Mouse (Mus musculus) embryo, embryonic 10 days (tissue): ENCODE data around the gene Dapl1.

ENCODE experiments used
- DNase-seq: peaks from one replicate; pipeline ENCODE4 v3.0.0-alpha.2; 2015; ENCODE audit warnings: low spot score

The Dapl1 gene

DNA sequence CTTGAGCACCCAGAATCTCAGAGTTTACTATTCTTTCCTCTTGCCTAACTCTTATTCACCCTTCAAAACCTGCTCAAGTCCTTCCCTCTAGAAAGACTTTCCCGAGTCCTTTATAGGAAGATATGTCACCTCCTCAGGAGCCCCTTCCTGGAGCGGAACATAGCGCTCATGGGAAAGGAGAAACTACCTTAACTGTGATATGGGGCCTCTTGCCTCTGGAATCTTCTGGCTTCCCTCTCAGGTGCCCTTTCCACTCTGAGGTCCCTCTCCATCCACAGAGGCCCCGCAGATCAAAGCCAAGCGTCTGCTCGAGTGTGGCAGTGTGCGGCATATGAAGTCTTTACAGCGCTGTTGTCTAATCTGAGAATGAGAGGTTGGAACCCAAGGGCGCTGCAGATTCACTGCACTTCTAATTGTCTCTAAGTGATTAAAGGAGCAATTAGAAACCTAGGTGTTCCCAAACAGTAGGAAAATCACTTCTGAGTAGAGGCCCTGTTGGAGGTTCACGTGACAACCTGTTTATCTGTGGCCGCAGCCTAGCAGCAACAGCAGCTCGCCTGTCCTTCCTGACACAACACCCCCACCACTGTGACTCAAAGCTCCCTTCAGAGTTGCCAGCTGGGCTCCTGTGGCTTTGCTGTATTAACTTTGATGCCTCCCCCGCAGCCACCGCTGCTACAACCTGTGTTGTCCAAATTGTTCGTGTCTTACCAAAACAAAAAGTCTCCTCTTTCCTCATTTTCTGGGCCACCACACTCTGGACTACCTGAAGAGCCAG, 49.7 kb downstream of the Dapl1 start:
- DNase-seq, result no peak

DNA sequence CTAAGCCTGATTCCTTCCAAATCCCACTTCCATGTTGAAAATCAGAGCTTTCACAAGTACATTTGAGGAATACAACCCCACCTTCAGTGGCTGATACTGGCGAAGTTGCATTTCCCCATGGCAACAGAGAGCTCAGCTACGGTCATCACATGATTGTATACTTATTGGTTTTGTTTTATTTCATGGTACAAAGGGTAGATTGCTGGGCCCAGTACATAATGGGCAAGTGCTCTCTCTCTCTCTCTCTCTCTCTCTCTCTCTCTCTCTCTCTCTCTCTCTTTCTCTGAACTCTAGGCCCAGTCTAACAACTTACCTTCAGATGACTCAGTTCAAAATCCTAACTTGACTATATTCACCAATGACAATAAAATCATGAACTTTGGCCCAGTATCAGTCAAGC, 52.5 kb downstream of the Dapl1 start:
- DNase-seq, result no peak

DNA sequence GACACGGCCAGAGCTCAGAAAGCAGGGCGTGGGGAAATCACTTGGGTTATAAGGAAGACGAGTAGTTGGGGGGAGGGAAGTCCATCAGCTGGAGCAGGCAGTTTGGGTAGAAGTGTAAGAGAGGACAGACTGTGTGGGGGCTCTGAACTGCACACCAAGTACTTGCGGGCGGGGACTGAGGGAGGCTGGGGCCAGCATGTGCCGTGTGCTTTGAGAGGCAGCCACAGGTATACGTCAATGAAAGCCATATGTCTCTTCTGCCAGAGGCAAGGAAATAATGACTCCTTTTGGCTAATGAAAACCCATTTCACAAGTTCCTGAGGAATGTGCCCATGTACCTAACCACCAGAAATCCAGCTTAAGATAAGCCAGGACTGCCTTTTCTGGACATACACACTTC, 53.6 kb downstream of the Dapl1 start:
- DNase-seq, result no peak

DNA sequence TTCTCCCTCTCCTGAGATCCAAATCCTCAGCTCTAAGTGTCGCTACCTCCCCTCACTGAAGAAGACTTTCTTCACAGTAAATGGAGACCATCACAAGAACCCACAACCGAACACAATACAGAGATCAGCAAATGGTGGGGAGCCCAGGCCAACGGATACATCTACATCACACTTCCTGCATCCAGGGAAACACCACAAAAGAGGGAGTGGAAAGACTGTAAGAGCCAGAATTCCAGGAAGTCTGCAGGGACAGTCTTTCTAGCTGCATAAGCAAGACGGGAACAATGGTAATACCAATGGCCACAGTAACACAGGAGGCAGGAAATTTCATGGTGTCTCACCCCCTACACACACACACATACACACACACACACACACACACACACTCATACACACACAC, 55.3 kb downstream of the Dapl1 start:
- DNase-seq, result no peak

DNA sequence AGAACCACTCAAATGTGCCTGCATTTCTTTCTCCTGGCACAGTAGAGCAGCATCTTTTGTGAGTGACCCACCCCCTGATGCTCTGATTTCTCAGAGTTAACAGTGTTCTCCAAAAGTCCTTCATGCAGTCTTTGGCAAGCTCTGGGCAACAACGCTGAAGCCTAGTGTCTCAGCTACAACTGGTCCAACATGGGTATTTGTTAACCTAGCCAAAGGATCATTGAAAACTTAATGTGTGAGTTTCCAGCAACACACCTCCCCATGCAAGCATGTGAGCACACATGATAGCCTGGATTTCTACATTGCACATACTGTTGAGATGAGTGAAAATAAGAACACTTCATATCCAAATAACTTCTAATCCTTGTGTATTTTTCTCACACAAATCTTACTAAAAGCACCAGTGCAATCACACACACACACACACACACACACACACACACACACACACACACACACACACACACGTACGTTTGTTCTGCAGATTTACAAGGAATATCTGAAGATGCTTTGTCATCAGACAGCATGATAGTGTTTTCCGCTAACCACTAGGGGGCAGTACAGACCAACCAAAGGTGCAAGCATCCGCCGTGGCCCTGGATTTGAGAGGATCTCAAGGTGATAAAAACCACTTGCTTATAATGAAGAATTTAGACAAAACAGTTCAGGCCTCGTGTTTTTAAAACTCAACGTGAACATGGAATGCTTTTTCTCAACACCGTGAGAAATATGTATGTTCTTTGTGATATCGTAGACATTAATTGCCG, 56.9 kb downstream of the Dapl1 start:
- DNase-seq, result peak; percentile 96

DNA sequence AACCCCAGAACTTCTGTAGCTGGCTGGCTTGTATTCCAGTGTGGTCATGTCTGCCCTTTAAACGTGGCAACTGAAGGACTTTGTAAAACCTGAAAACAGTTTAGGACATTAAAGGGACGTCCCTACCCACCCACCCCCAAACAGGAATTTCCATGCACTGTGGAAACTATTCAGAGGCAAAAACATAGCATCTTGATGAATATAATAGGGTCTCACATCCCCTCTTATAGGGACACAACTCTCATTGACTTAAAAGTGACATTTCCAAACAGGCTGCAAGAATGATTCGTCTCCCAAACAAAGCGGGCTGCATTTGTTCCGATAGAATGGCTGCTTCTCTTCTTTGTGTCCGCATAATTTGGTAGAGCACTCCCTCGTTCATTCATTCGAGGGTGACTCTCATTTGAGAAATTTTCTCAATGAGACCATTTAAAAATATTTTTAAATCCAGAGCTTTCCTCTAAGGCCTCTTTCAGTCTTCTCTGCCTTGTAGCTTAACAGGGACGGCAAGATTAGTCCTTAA, 59.2 kb downstream of the Dapl1 start:
- DNase-seq, result peak; percentile 63

DNA sequence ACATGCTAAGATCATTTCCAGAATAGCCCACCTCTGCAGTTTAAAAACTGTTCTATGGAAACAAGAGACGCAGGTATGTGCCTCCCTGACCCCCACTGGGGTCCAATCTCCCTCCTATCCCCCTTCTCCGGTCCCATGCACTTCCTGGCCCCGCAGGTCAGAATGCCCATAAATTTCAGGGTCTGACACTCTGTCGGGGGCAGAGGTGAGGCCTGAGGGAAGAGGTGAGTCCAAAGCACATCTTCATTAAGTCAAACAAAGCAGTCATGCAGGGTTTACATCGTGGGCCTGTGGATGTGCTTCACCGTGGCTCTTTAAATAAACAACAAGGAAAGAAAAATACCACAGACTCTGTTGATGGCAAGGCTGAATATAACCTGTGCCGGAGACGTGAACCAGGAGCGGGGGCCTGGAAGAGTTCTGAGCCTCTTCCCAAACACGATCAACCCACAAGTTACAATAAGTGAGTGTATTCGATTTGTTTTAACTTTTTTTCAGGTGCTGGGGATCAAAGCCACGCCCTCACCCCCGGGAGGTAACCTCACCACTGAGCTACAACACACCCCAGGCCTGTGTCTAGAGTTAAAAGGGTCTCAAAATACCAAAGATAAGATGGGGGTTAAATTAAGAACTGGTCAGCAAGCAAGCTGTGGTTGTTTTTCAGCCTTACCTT, 59.9 kb downstream of the Dapl1 start:
- DNase-seq, result peak; percentile 74

DNA sequence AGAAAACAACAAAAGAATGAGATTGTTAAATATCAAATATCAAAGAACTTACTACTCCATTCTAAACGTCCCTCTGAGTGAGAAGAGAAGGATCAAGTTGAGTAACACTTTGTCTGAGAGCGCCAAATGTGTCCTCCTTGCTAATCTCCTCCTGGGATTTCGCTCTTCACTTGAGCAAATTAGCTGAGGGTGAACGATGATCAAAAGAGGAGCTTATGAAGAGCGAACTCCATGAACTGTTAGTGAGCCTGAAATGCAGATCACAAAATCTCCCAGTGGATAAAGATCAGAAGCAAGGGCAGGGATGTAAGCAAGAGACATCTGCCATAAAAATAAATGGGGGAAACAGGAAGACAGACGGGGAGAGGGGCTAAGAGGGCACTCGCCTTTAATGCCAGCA, 60.5 kb downstream of the Dapl1 start:
- DNase-seq, result peak; percentile 57

DNA sequence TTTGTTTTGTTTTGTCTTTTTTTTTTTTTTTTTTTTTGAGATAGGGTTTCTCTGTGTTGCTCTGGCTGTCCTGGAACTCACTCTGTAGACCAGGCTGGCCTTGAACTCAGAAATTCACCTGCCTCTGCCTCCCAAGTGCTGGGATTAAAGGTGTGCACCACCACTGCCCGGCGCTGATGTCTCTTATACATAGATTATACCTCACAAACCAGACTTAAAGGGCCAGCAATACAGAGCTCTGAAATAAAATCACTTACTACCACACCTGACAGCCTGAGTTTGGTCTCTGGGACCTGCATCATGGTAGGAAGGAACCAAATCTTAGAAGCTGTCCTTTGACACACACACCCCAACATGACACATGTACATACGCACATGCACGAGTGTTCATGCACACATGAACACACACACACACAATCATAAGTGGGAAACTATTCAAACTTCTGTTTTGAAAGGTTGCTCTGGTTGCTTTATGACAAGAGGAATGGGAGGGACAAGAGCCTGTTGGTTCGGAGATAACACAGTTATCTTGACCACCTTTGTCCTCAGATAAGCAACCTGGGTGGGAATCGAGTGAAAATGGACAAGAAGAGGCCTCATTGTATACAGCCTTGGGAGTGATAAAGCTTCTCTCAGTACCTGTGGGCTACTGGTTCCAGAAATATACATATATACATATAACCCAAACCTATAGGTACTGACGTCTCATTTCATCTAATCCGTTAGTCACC, 63.1 kb downstream of the Dapl1 start:
- no peak for DNase-seq

DNA sequence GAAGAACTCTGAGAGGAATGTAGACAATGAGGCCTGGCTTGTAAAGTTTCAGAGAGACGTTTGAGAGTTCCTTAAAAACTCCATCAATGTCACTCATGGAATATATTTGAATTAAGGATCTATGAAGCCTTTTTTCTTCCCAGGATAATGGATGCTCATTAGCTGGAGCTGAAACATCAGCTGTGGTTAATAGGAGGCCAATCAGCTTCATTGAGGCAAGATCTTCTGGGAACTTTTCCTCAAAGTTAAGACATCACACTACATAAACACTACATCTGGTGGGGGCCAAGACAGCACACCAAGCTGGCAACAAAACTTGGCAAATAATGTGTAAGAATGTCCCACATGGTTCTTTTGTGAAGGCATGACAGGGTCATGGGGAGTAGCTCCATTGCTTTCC, 68.3 kb downstream of the Dapl1 start:
- DNase-seq, result no peak

DNA sequence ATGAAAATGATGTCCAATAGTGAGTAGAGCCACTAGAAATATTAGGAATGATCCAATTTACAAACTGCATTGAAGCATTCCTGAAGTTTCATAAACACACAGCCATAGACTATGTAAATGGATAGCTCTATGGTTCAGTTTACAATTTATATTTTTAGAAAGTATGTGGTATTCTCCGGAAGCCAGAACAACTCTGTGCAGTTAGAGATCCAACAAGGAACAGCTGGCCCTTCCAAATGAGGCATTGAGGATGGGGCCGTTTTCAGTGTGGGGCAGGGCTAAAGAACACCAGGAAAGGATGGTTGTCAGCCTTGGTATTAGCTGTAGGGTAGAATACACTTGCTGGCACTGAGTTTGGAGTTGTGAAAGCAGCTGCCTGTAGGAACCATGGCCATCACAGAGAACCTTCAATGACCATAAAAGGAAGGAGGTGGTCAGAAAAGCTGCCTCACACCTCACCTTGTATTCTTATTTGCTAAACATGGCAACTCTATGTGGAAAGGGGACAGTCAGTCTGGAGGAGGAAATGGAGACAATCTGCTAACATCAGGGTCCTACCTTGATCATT, 70.0 kb downstream of the Dapl1 start:
- DNase-seq, result no peak
